Mouse (Mus musculus): ENCODE measurements around the gene Phf19.

Phf19 gene

GRCm38 (mm10) chr2:34896821-34897460 is 16.9 kb downstream of the Phf19 start:
- no peak for DNase-seq (ENCODE audit: low spot score in 2 of 2)

GRCm38 (mm10) chr2:34895503-34896113 is 18.2 kb downstream of the Phf19 start:
- no peak for DNase-seq (ENCODE audit: low spot score in 2 of 2)

GRCm38 (mm10) chr2:34893950-34894349 is 19.9 kb downstream of the Phf19 start:
- DNase-seq (ENCODE audit: low spot score in 2 of 2), result no peak

DNA sequence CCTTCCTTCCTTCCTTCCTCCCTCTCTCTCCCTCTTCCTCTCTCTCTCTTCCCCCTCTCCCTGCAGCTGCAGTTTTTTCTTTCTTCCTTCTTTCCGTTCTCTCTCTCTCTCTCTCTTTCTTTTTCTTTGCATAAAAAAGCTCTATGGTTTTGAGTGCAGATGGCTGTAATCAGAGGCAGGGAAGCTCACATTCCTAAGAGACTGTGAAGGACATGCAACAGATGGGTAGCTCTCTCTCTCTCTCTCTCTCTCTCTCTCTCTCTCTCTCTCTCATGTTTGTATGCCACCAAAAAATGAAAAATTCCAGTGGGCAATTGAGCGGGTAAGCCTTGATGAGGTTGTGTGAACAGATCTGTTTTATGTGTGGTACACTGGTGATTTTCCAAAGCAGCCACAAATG is 29.6 kb downstream of the Phf19 start:
- DNase-seq (ENCODE audit: low spot score in 2 of 2), result no peak

DNA sequence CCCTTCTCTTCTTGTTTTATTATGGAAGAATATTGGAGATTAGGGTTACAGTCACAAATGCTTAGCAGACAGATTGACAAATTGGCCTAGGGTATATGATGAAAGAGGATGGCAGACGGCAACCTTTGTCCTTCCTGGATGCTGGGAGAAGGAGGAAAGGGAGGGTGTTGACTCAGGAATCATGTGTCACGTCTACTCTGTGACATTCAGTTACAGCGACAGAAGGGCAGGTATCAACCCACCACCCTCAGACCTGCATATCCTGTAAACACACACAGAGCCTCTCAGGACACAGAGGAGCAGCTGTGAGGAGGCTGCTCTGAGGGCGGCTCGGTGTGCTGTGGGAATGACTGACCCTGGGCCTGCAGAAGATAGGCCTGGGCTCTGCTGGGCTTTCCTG is 30.6 kb downstream of the Phf19 start:
- no peak for DNase-seq (ENCODE audit: low spot score in 2 of 2)

GRCm38 (mm10) chr2:34882757-34883156 is 31.1 kb downstream of the Phf19 start:
- DNase-seq (ENCODE audit: low spot score in 2 of 2), result no peak

DNA sequence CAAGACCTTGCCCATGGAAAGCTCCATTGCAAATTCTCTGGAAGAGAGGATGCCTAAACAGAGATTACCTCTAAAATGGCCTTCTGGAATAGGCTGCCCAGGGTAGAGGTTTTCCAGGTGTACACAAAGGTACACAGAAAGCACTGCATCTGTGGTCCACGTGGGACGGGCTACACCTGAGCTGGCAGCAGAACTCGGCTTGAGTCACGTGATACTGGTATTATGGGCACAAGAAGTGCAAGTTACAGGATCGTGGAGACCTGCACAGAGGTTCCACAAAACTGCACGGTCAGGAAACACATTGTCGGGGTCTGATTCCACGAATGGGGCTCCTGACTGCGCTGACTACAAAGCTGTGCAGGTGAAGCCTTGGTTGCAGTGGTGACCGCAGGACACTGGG is 33.8 kb downstream of the Phf19 start:
- no peak for DNase-seq (ENCODE audit: low spot score in 2 of 2)

GRCm38 (mm10) chr2:34874816-34875345 is 38.9 kb downstream of the Phf19 start, which contains the start of gene Psmd5:
Gene Psmd5, minus strand, starts transcription at chr2:34874968.
- no peak for DNase-seq (ENCODE audit: low spot score in 2 of 2)

DNA sequence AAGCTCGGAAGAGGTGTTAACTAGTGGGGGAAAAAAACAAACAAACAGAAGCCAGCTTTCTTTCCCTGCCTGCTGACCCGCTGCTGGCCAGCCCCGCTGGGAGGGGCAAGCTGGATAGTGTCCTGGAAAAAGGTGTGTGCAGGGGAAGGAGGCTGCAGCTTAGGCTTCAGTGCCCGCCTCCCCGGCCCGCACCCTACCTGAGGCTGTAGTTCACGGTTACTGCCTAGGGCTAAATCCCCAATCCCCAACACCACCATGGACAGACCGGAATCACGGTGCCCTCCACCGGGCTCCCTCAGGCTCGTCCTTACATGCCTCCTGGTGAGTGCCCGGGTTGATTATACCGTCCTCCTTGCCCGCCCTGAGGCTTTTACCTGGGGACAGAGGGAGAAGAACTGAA is 39.6 kb downstream of the Phf19 start, which contains the start of gene Cutal:
Gene Cutal, plus strand, starts transcription at position 126 of the 400 bp plus-strand sequence.
- DNase-seq (ENCODE audit: low spot score in 2 of 2), result no peak

- DNase-seq (ENCODE audit: low spot score in 2 of 2), result peak; percentile 92 to 93
Measured at GRCm38 (mm10) chr2:34870520-34871474, 43.0 kb downstream of the Phf19 start.

DNA sequence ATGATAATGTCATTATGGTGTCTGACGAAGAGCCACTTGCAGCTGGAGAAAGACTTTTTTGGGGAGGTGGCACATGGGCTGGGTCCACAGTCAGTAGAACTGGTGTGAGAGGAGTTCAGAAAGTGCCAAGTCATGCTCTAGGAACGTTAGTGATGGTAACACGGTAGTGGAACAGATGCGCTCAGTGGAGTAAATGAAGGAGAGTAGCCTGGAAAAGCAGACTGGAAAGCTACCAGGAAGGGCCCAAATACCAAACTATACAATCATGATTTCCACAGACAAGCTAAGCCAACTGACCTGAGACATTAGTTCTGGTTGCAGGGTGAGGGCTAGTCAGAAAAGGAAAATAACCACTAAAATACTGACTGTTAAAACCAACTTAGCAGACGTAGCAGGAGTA is 44.1 kb downstream of the Phf19 start:
- DNase-seq (ENCODE audit: low spot score in 2 of 2), result no peak

GRCm38 (mm10) chr2:34857728-34858127 is 56.1 kb downstream of the Phf19 start:
- no peak for DNase-seq (ENCODE audit: low spot score in 2 of 2)

DNA sequence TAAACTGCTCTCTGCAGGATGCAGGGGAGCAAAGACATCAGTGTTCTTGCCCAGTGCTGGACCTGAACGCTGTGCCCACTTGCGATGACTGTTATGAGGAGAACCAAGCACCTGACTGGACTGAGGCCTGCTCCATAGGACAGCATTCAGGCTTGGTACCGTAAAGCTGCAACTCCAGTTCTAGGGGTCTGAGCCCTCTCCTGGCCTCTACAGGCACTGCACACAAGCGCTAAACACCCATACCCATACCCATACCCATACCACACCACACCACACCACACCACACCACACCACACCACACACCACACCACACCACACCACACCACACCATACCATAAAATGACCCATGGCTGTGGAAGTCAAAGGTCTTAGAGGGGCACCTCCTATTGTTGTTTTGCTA is 58.6 kb downstream of the Phf19 start:
- no peak for DNase-seq (ENCODE audit: low spot score in 2 of 2)

DNA sequence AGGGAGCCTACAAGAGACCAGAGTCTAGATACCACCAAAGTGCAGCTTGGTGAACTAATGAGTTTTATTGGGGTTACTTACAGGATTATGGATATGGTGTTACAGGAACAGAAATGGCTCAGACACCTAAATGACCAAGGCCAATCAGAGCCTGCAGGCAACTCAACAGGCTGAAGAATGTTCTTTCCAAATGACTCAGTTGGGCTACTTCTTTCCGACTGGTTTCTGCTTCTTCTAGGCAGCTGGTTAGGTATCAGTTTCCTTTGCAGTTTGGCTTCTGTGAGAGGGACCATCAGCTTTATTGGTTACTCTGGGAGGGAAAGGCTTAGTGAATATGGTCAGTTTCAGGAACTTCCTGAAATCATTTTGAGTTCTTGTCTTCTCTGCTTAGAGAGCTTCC is 66.1 kb downstream of the Phf19 start:
- no peak for DNase-seq (ENCODE audit: low spot score in 2 of 2)

All from natural killer cell, adult 2 months (primary cell).